Mouse (Mus musculus): Measurements from ENCODE around the gene Kri1.

DNA sequence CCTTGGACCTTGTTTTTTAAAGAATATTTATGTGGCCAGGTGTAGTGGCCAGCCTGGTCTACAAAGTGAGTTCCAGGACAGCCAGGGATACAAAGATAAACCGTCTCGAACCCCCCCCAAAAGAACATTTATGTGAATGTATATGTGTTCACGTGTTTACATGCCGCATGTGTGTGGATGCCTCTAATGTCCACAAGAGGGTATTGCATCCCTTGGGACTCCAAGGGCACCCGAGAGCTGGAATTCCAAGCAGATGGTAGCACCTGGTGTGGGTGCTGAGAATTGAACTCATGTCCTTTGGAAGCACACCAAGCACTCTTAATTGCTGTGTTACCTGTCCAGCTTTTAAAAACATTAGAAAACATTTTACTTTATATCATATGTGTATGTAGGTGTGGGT, 4.2 kb downstream of the Kri1 start:
- TF ChIP-seq POLR2A (IDR thresholded peaks at IDR 0.05; ENCODE audit: control insufficient read depth in 1 of 2, insufficient read depth in 1 of 2, low read depth in 1 of 2, low read length in 2 of 2, poor library complexity in 1 of 2) (no peak; a peak in 1 of 4 replicates), CTCF (IDR thresholded peaks at IDR 0.05 in 2 of 3, conservative IDR thresholded peaks at IDR 0.05 in 1 of 3; ENCODE audit: control insufficient read depth in 1 of 3, insufficient read depth in 1 of 3, low read depth in 2 of 3, low read length in 3 of 3, poor library complexity in 1 of 3, severe bottlenecking in 1 of 3) (peak in 1 of 3 experiments; percentile 58; a peak in 2 of 6 replicates), KAT2A (conservative IDR thresholded peaks at IDR 0.05; ENCODE audit: low read depth, low read length) (no peak), GATA1 (IDR thresholded peaks at IDR 0.05; ENCODE audit: low read depth, low read length) (no peak), MXI1 (IDR thresholded peaks at IDR 0.05; ENCODE audit: low read depth, low read length) (no peak), ETS1 (IDR thresholded peaks at IDR 0.05; ENCODE audit: low read depth, low read length) (no peak), HCFC1 (IDR thresholded peaks at IDR 0.05; ENCODE audit: low read depth, low read length) (no peak), JUND (IDR thresholded peaks at IDR 0.05; ENCODE audit: low read depth, low read length) (no peak)

Data from MEL (cell line).